Mouse (Mus musculus): ENCODE results near the gene Zcchc12. TPM values are rescaled to one million over a fixed set of nuclear protein-coding genes. Genes with fewer than 3 reads are reported as not detected.

Gene Zcchc12
- polyA plus RNA-seq, 1 experiment from 2014 or later: 260 TPM

GRCm38 (mm10) chrX:36209554-36209953 is 13.8 kb downstream of the Zcchc12 start:
- Histone ChIP-seq H3K4me2 (ENCODE audit: low read depth, low read length) (no peak overlapping the region), H3K36me3 (ENCODE audit: control insufficient read depth, insufficient read depth, low read length) (no peaks in the 10 kb centered on the region), H3K9ac (replicated peaks; ENCODE audit: low read depth, low read length) (no peak overlapping the region), H3K4me3 (ENCODE audit: low read depth, low read length) (no peak overlapping the region), H3K27ac (ENCODE audit: low read depth, low read length) (no peak overlapping the region), H3K9me3 (ENCODE audit: control insufficient read depth, low read length) (no peaks in the 10 kb centered on the region), H3K27me3 (ENCODE audit: control insufficient read depth, insufficient read depth, low read length) (no peaks in the 10 kb centered on the region), H3K4me1 (ENCODE audit: control insufficient read depth, insufficient read depth, low read length) (no peaks in the 10 kb centered on the region)
- no peak for ATAC-seq (ENCODE audit: low read depth)
- 71% methylated on average over 2 of the region's 2 CpGs for WGBS

GRCm38 (mm10) chrX:36211216-36211615 is 15.5 kb downstream of the Zcchc12 start:
- H3K4me2 ChIP-seq (ENCODE audit: low read depth, low read length): no peak overlapping the region
- H3K36me3 ChIP-seq (ENCODE audit: control insufficient read depth, insufficient read depth, low read length): no peaks in the 10 kb centered on the region
- no peaks in the 10 kb centered on the region for H3K4me1 ChIP-seq (ENCODE audit: control insufficient read depth, insufficient read depth, low read length)
- ATAC-seq (ENCODE audit: low read depth): no peak
- H3K4me3 ChIP-seq (ENCODE audit: low read depth, low read length): no peak overlapping the region
- H3K9ac ChIP-seq (replicated peaks; ENCODE audit: low read depth, low read length): no peak overlapping the region
- no peaks in the 10 kb centered on the region for H3K9me3 ChIP-seq (ENCODE audit: control insufficient read depth, low read length)
- no peak overlapping the region for H3K27ac ChIP-seq (ENCODE audit: low read depth, low read length)
- 78% methylated on average over 3 of the region's 3 CpGs for WGBS
- H3K27me3 ChIP-seq (ENCODE audit: control insufficient read depth, insufficient read depth, low read length): no peaks in the 10 kb centered on the region

GRCm38 (mm10) chrX:36221366-36221765 is 25.7 kb downstream of the Zcchc12 start:
- Histone ChIP-seq H3K36me3 (ENCODE audit: control insufficient read depth, insufficient read depth, low read length) (no peaks in the 10 kb centered on the region), H3K27me3 (ENCODE audit: control insufficient read depth, insufficient read depth, low read length) (no peaks in the 10 kb centered on the region), H3K4me3 (ENCODE audit: low read depth, low read length) (no peak overlapping the region), H3K4me2 (ENCODE audit: low read depth, low read length) (no peak overlapping the region), H3K9me3 (ENCODE audit: control insufficient read depth, low read length) (no peaks in the 10 kb centered on the region), H3K9ac (replicated peaks; ENCODE audit: low read depth, low read length) (no peak overlapping the region), H3K4me1 (ENCODE audit: control insufficient read depth, insufficient read depth, low read length) (no peaks in the 10 kb centered on the region), H3K27ac (ENCODE audit: low read depth, low read length) (no peak overlapping the region)
- 41% methylated on average over 2 of the region's 2 CpGs for WGBS
- no peak for ATAC-seq (ENCODE audit: low read depth)

- no peaks in the 10 kb centered on the region for H3K4me1 ChIP-seq (ENCODE audit: control insufficient read depth, insufficient read depth, low read length)
- H3K4me3 ChIP-seq (ENCODE audit: low read depth, low read length): no peak overlapping the region
- no peak overlapping the region for H3K9ac ChIP-seq (replicated peaks; ENCODE audit: low read depth, low read length)
- WGBS: 22% methylated on average over 7 of the region's 7 CpGs
- no peak overlapping the region for H3K4me2 ChIP-seq (ENCODE audit: low read depth, low read length)
- no peaks in the 10 kb centered on the region for H3K27me3 ChIP-seq (ENCODE audit: control insufficient read depth, insufficient read depth, low read length)
- no peaks in the 10 kb centered on the region for H3K36me3 ChIP-seq (ENCODE audit: control insufficient read depth, insufficient read depth, low read length)
- H3K27ac ChIP-seq (ENCODE audit: low read depth, low read length): no peak overlapping the region
- H3K9me3 ChIP-seq (ENCODE audit: control insufficient read depth, low read length): no peaks in the 10 kb centered on the region
- ATAC-seq (ENCODE audit: low read depth): peak; percentile 81; the same call in 1 of the 2 replicates
These were observed 30.1 kb downstream of the Zcchc12 start for GRCm38 (mm10) chrX:36225777-36226176.

- Histone ChIP-seq H3K27ac (ENCODE audit: low read depth, low read length) (no peak overlapping the region), H3K4me1 (ENCODE audit: control insufficient read depth, insufficient read depth, low read length) (no peaks in the 10 kb centered on the region), H3K4me3 (ENCODE audit: low read depth, low read length) (no peak overlapping the region), H3K4me2 (ENCODE audit: low read depth, low read length) (no peak overlapping the region), H3K36me3 (ENCODE audit: control insufficient read depth, insufficient read depth, low read length) (no peaks in the 10 kb centered on the region), H3K27me3 (ENCODE audit: control insufficient read depth, insufficient read depth, low read length) (no peaks in the 10 kb centered on the region), H3K9me3 (ENCODE audit: control insufficient read depth, low read length) (no peaks in the 10 kb centered on the region), H3K9ac (replicated peaks; ENCODE audit: low read depth, low read length) (no peak overlapping the region)
- WGBS: 54% methylated on average over 2 of the region's 2 CpGs
- no peak; the same call in 1 of the 2 replicates for ATAC-seq (ENCODE audit: low read depth)
These were observed 30.9 kb downstream of the Zcchc12 start for GRCm38 (mm10) chrX:36226577-36226976.

- Histone ChIP-seq H3K27ac (ENCODE audit: low read depth, low read length) (no peak overlapping the region), H3K27me3 (ENCODE audit: control insufficient read depth, insufficient read depth, low read length) (no peaks in the 10 kb centered on the region), H3K9ac (replicated peaks; ENCODE audit: low read depth, low read length) (no peak overlapping the region), H3K4me1 (ENCODE audit: control insufficient read depth, insufficient read depth, low read length) (no peaks in the 10 kb centered on the region), H3K36me3 (ENCODE audit: control insufficient read depth, insufficient read depth, low read length) (no peaks in the 10 kb centered on the region), H3K9me3 (ENCODE audit: control insufficient read depth, low read length) (no peaks in the 10 kb centered on the region), H3K4me3 (ENCODE audit: low read depth, low read length) (no peak overlapping the region), H3K4me2 (ENCODE audit: low read depth, low read length) (no peak overlapping the region)
- ATAC-seq (ENCODE audit: low read depth): no peak
- WGBS: 63% methylated on average over 7 of the region's 7 CpGs
These were observed 33.2 kb downstream of the Zcchc12 start for GRCm38 (mm10) chrX:36228861-36229260.

GRCm38 (mm10) chrX:36229273-36229672 is 33.6 kb downstream of the Zcchc12 start:
- no peak overlapping the region for H3K9ac ChIP-seq (replicated peaks; ENCODE audit: low read depth, low read length)
- no peak overlapping the region for H3K4me3 ChIP-seq (ENCODE audit: low read depth, low read length)
- no peaks in the 10 kb centered on the region for H3K27me3 ChIP-seq (ENCODE audit: control insufficient read depth, insufficient read depth, low read length)
- ATAC-seq (ENCODE audit: low read depth): no peak
- H3K4me2 ChIP-seq (ENCODE audit: low read depth, low read length): no peak overlapping the region
- H3K4me1 ChIP-seq (ENCODE audit: control insufficient read depth, insufficient read depth, low read length): no peaks in the 10 kb centered on the region
- no peaks in the 10 kb centered on the region for H3K36me3 ChIP-seq (ENCODE audit: control insufficient read depth, insufficient read depth, low read length)
- no peaks in the 10 kb centered on the region for H3K9me3 ChIP-seq (ENCODE audit: control insufficient read depth, low read length)
- 65% methylated on average over 2 of the region's 2 CpGs for WGBS
- H3K27ac ChIP-seq (ENCODE audit: low read depth, low read length): no peak overlapping the region

GRCm38 (mm10) chrX:36235652-36236051 is 39.9 kb downstream of the Zcchc12 start:
- no peak overlapping the region for H3K9ac ChIP-seq (replicated peaks; ENCODE audit: low read depth, low read length)
- no peak overlapping the region for H3K4me3 ChIP-seq (ENCODE audit: low read depth, low read length)
- no peaks in the 10 kb centered on the region for H3K36me3 ChIP-seq (ENCODE audit: control insufficient read depth, insufficient read depth, low read length)
- ATAC-seq (ENCODE audit: low read depth): no peak
- no peaks in the 10 kb centered on the region for H3K9me3 ChIP-seq (ENCODE audit: control insufficient read depth, low read length)
- H3K27ac ChIP-seq (ENCODE audit: low read depth, low read length): no peak overlapping the region
- WGBS: 81% methylated on average over 6 of the region's 6 CpGs
- no peaks in the 10 kb centered on the region for H3K27me3 ChIP-seq (ENCODE audit: control insufficient read depth, insufficient read depth, low read length)
- no peak overlapping the region for H3K4me2 ChIP-seq (ENCODE audit: low read depth, low read length)
- H3K4me1 ChIP-seq (ENCODE audit: control insufficient read depth, insufficient read depth, low read length): no peaks in the 10 kb centered on the region
